Mouse (Mus musculus) liver, embryonic 13.5 days (tissue): Measurements from ENCODE around the gene Cox4i1. TPM values are rescaled to one million over a fixed set of nuclear protein-coding genes. Genes with fewer than 3 reads are reported as not detected.

Source experiments
- ATAC-seq: fragments of 200-750 bp; cut with Nextera tagmentation; 2 replicates; pipeline ENCODE4 v1.8.0; 2017; ENCODE audit warnings: low read depth, mild to moderate bottlenecking, moderate number of reproducible peaks, moderate library complexity
- DNase-seq: peaks from one replicate; pipeline ENCODE4 v3.0.0; 2022
- H3K27ac ChIP-seq: fragments of 300-500 bp; sonication (generic); 2 replicates; pipeline ENCODE4 v1.5.1; 2015; ENCODE audit warnings: moderate library complexity, mild to moderate bottlenecking, inconsistent platforms
- H3K27me3 ChIP-seq: fragments of 300-500 bp; sonication (generic); 2 replicates; pipeline ENCODE4 v1.6.1; 2015; ENCODE audit warnings: mild to moderate bottlenecking, inconsistent platforms
- H3K36me3 ChIP-seq: fragments of 300-500 bp; sonication (generic); 2 replicates; pipeline ENCODE4 v1.6.1; 2015; ENCODE audit warnings: mild to moderate bottlenecking, inconsistent platforms
- H3K4me1 ChIP-seq: fragments of 300-500 bp; sonication (generic); replicated peaks from 2 replicates; pipeline ENCODE4 v1.6.1; 2015; ENCODE audit warnings: inconsistent platforms
- H3K4me2 ChIP-seq: fragments of 300-500 bp; sonication (generic); 2 replicates; pipeline ENCODE4 v1.6.1; 2015; ENCODE audit warnings: inconsistent platforms, mild to moderate bottlenecking, moderate library complexity
- H3K4me3 ChIP-seq: fragments of 300-500 bp; sonication (generic); replicated peaks from 2 replicates; pipeline ENCODE4 v1.5.1; 2015; ENCODE audit warnings: mild to moderate bottlenecking, inconsistent platforms
- H3K9ac ChIP-seq: fragments of 300-500 bp; sonication (generic); 2 replicates; pipeline ENCODE4 v1.6.1; 2015; ENCODE audit warnings: mild to moderate bottlenecking, inconsistent platforms
- H3K9me3 ChIP-seq: fragments of 300-500 bp; sonication (generic); replicated peaks from 2 replicates; pipeline ENCODE4 v1.6.1; 2016; ENCODE audit warnings: inconsistent platforms
- WGBS: fragments of 180-500 bp; shearing (Covaris S2); methylation state at CpG from one replicate; pipeline ENCODE4 v1.1.7; 2015; ENCODE audit not compliant: insufficient replicate concordance; 5-methylcytosine and 5-hydroxymethylcytosine counted together
- polyA plus RNA-seq: library from polyadenylated mRNA; unstranded; fragments of >200 nt; fragmentation: Nextera tagmentation; extraction: Ambion mirVana; gene quantifications from 2 replicates; pipeline ENCODE4 v1.2.1, GENCODE M21; 2015

The Cox4i1 gene
- polyA plus RNA-seq, 1 experiment from 2014 or later, result 800 TPM

- ATAC-seq (no peak), DNase-seq (no peak)
- 41% methylated on average over 10 of the region's 10 CpGs for WGBS
- Histone ChIP-seq H3K9ac (no peak overlapping the region), H3K4me1 (no peaks in the 10 kb centered on the region), H3K36me3 (no peaks in the 10 kb centered on the region), H3K27ac (no peak overlapping the region), H3K27me3 (no peaks in the 10 kb centered on the region), H3K4me2 (no peak overlapping the region), H3K4me3 (no peak overlapping the region), H3K9me3 (no peaks in the 10 kb centered on the region)
These were observed 41.2 kb downstream of the Cox4i1 start for GRCm38 (mm10) chr8:120709176-120709575.

GRCm38 (mm10) chr8:120715200-120715599 is 47.2 kb downstream of the Cox4i1 start:
- ATAC-seq (peak; percentile 34; the same call in 1 of the 2 replicates), DNase-seq (no peak)
- H3K9me3 ChIP-seq, result no peaks in the 10 kb centered on the region
- H3K9ac ChIP-seq, result no peak overlapping the region
- no peak overlapping the region for H3K27ac ChIP-seq
- WGBS, result 35% methylated on average over 6 of the region's 6 CpGs
- 0 out of 2 replicates have a peak, but pooled peaks cover 4% of the 10 kb centered on the region for H3K4me1 ChIP-seq
- H3K36me3 ChIP-seq, result no peaks in the 10 kb centered on the region
- H3K4me3 ChIP-seq, result no peak overlapping the region
- H3K4me2 ChIP-seq, result no peak overlapping the region
- no peaks in the 10 kb centered on the region for H3K27me3 ChIP-seq

- Histone ChIP-seq H3K36me3 (no peaks in the 10 kb centered on the region), H3K27me3 (no peaks in the 10 kb centered on the region), H3K9me3 (no peaks in the 10 kb centered on the region), H3K4me1 (0 out of 2 replicates have a peak, but pooled peaks cover 4% of the 10 kb centered on the region), H3K27ac (no peak overlapping the region), H3K4me2 (no peak overlapping the region), H3K4me3 (no peak overlapping the region), H3K9ac (no peak overlapping the region)
- DNase-seq (no peak), ATAC-seq (0 out of 2 replicates have a peak, but pooled peaks have one; percentile 26)
- 56% methylated on average over 15 of the region's 15 CpGs for WGBS
These were observed 48.1 kb downstream of the Cox4i1 start for GRCm38 (mm10) chr8:120715996-120716680.

GRCm38 (mm10) chr8:120719586-120720236 is 51.7 kb downstream of the Cox4i1 start:
- 48% methylated on average over 19 of the region's 19 CpGs for WGBS
- ATAC-seq, result no peak
- no peaks in the 10 kb centered on the region for H3K27me3 ChIP-seq
- H3K36me3 ChIP-seq, result no peaks in the 10 kb centered on the region
- no peak overlapping the region for H3K4me3 ChIP-seq
- no peak overlapping the region for H3K27ac ChIP-seq
- no peak overlapping the region for H3K4me2 ChIP-seq
- no peak overlapping the region for H3K9ac ChIP-seq
- DNase-seq, result no peak
- 0 out of 2 replicates have a peak, but pooled peaks cover 4% of the 10 kb centered on the region for H3K4me1 ChIP-seq
- no peaks in the 10 kb centered on the region for H3K9me3 ChIP-seq

- no peak for DNase-seq
- no peaks in the 10 kb centered on the region for H3K27me3 ChIP-seq
- no peak overlapping the region for H3K27ac ChIP-seq
- no peak overlapping the region for H3K4me3 ChIP-seq
- H3K4me2 ChIP-seq, result no peak overlapping the region
- no peak for ATAC-seq
- no peaks in the 10 kb centered on the region for H3K9me3 ChIP-seq
- H3K9ac ChIP-seq, result no peak overlapping the region
- 56% methylated on average over 6 of the region's 6 CpGs for WGBS
- H3K36me3 ChIP-seq, result no peaks in the 10 kb centered on the region
- H3K4me1 ChIP-seq, result peaks cover 5% of the 10 kb centered on the region; the same call in 1 of the 2 replicates
These were observed 55.0 kb downstream of the Cox4i1 start for GRCm38 (mm10) chr8:120723025-120723424.

Other genes with a start within 250 kb of the Cox4i1 start
- 75.6 and 75.9 TPM in 2 replicates for gene Gins2, start 78.9 kb upstream of the Cox4i1 start, polyA plus RNA-seq
- gene 1190005I06Rik, start 20.6 kb upstream of the Cox4i1 start, polyA plus RNA-seq, result 0.89 and 1.2 TPM in 2 replicates
- gene Gm27021, start 143 bp upstream of the Cox4i1 start, polyA plus RNA-seq, result 0.38 and 1.3 TPM in 2 replicates
- 156 and 163 TPM in 2 replicates for gene Emc8, start 351 bp downstream of the Cox4i1 start, polyA plus RNA-seq
- 11.6 and 12.1 TPM in 2 replicates for gene Irf8, start 68.1 kb downstream of the Cox4i1 start, polyA plus RNA-seq